Mouse (Mus musculus) frontal cortex, postnatal 14 days (tissue): Measurements from ENCODE around the gene Map3k10.

Experiments used
- DNase-seq, 2 experiments: peaks; one replicate each; pipeline ENCODE4 v3.0.0; 2022; ENCODE audit warnings: low spot score in 2 of 2

The Map3k10 gene

DNA sequence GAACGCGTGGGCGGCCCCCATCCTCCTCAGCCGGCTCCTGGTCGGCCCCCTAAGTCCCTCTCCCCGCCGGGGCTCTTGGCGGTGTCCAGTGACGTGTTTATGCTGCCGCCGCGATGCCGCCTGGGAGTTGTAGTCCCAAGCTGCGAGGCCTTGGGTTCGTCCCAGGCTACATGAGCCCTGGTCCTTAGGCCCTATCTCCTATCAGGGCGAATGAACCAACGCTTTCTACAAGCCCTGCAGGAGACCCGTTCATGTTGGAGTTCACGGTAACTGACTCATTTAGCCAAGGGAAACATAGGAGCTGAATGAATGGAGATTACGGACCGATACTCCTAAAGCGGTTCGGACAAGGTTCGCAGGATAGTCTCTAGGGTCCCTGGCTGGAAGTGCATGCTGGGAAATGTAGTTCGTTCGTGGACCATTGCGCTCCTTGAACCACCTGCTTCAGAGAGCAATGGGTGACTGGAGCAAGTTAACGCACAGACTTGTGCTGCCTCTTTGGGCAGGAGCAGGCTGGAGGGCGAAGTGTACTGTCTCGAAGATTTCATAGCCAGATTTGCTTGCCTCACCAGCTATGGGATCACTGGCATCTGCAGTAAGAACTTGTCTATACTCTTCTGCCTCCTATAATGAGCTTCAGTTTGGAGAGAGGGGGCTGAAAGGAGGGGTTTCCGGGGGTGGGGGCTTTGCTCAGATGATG is at the start of gene Map3k10:
TSS of gene Map3k10 (minus strand) at position 77 of the 700 bp plus-strand sequence.
- DNase-seq = peak; percentile 91

GRCm38 (mm10) chr7:27721951-27722350 is 47.6 kb upstream of the Map3k10 start:
- no peak for DNase-seq

- DNase-seq = no peak
Measured at GRCm38 (mm10) chr7:27710402-27710801, 36.0 kb upstream of the Map3k10 start.

- DNase-seq = no peak
Measured at GRCm38 (mm10) chr7:27696711-27697110, 22.3 kb upstream of the Map3k10 start.

DNA sequence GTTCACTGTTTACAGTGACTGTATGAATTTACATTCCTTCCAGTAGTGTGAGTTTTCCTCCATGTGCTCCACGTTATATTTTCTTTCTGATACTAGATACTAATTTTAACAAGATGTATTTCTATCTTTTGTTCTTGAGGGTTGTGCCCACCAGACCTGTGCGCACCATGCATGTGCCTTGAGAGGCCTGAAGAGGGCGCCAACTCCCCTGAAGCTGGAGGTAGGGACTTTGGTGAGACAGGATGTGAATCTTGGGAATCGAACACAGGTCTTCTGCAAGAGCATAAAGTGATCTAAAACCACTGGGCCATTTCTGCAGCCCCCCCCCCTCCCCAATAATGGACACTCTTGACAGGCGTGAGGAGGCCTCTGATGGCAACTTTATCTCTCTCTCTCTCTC is 16.7 kb upstream of the Map3k10 start:
- no peak for DNase-seq

GRCm38 (mm10) chr7:27688815-27689612 is 14.6 kb upstream of the Map3k10 start, which contains the start of gene Zfp607b:
Zfp607b (plus strand) TSS chr7:27689340.
- peak; percentile 84 to 94 for DNase-seq

- no peak for DNase-seq
Measured at GRCm38 (mm10) chr7:27688246-27688788, 13.9 kb upstream of the Map3k10 start.

DNA sequence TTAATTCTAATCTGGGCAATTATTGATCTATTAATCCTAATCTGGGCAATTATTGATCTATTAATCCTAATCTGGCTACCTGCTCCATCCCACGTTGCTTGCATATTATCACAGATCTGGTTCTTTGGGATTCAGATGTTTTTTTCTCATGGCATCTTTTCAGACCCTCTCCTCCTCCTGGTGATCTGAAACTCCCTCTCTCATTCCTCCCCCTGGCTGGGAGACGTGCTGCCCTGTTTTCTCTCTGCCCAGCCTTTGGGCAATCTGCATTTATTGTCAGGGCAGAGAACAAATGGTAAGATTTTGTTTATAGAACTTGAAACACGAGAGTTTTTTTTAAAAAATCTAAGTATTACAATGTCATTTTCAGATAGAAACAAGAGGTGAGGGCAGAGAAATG is 13.4 kb upstream of the Map3k10 start:
- no peak for DNase-seq

GRCm38 (mm10) chr7:27687043-27687442 is 12.6 kb upstream of the Map3k10 start:
- DNase-seq = no peak

DNA sequence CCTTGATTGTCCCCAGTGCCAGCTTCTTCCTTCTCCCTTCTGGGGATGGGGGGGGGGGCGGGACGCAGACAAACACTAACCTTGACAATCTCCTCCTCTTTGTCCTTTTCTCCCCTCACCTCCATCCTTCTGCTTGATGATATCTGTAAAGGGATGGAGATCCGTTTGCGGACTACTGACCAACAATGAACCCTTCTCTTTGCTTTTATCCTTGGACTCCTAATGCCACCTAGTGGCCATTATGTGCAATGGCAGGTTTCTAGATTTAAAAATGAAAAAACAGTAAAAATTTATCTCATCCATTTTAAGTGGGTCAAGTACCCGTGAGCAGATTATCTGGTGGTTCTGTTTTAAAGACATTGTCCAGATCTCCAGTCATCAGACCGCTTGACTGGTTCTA is 11.3 kb upstream of the Map3k10 start:
- DNase-seq = no peak

DNA sequence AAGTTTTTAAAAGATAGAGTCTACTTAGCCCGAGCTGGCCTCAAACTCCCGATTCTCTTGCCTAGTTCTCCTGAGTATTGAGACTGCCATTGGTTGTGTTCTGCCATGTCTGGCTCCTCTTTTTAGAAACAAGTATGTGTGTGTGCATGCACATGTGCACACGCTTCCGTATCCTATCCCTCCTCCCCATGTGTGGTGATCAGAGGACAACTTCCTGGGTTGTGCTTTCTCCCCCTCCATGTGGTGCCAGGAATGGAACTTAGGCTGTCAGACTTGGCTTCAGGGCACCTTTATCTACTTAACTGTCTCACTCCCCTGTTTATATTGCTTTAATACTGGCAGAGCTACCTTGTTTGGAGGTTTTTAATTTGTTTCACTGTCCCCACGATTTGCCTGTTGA is 10.8 kb upstream of the Map3k10 start:
- DNase-seq = no peak

DNA sequence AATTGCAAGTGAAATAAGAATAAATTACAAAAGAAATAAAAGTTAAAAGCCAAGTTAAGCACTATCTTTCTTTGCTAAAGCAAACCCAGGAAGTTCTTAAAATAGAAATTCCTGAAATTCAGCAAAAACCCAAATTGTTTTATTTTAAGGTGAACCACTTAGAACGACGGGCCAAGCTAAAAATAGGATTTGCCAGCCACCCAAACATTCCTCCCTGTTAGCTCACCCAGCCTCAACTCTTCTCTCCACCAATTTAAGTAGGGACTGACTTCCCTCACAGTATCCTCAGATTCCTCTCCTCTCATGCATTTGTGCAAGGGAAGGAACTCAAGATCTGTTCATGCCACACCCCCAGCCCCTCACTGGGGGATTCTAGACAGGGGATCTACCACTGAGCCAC is 8.8 kb upstream of the Map3k10 start:
- DNase-seq = no peak

DNA sequence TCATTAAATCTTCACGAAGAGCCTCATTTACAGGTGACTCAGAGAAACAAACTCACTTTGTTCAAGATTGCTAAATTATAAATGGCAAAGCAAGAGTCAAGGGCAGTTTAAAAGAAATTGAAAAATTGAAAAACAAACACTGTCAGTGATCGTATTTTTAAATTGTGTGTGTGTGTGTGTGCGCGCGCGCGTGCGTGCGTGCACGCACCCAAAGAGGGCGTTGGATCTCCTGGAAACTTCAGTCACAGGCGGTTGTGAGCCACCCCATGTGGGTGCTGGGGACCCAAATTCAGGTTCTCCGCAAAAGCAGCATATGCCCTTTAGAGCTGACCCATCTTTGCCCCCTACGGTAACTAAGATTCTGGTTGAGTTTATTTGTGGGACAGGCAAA is 819 bp upstream of the Map3k10 start:
- no peak for DNase-seq

GRCm38 (mm10) chr7:27674195-27674521 is 240 bp downstream of the Map3k10 start:
- no peak for DNase-seq

- DNase-seq = no peak
Measured at GRCm38 (mm10) chr7:27673575-27674131, 745 bp downstream of the Map3k10 start.

DNA sequence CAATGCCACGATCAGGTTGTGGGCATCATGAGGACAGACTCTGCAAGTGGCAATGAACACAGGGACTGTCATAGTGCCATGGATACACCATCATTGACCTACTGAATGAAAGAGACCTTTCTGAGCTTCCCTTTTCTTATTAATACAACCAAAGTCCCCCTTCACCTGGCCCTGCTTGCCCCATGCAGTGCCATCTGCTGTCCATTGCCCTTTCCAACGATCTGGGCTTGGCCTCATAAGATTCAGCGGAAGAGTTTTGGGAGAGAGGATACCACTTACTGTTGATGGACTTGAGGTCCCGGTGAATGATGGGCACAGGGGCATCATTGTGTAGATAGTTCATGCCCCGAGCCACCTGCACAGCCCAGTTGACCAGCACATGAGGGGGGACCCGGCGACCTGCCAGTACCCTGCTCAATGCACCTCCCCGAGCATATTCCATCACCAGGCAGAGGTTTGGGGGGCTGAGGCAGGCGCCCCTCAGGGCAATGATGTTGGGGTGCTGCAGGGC is 1.3 kb downstream of the Map3k10 start:
- no peak for DNase-seq

DNA sequence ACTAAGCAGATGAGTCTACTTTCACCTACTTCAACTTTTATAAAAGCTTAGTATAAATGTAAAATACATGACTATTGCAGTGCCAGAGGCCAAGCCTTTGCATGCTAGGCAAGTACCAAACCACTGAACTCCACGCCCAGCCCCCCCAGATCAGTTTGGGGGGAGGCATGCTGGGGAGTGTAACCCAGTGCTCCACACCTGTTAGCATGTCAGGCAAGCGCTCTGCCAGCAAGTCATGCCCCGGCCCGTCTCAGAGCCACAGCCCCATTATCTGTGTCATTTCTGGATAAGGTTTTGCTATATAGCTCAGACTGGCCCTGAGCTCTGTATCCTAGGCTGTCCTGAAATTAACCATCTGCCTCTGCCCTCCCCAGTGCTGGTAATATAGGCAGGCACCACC is 12.4 kb downstream of the Map3k10 start:
- DNase-seq = no peak

DNA sequence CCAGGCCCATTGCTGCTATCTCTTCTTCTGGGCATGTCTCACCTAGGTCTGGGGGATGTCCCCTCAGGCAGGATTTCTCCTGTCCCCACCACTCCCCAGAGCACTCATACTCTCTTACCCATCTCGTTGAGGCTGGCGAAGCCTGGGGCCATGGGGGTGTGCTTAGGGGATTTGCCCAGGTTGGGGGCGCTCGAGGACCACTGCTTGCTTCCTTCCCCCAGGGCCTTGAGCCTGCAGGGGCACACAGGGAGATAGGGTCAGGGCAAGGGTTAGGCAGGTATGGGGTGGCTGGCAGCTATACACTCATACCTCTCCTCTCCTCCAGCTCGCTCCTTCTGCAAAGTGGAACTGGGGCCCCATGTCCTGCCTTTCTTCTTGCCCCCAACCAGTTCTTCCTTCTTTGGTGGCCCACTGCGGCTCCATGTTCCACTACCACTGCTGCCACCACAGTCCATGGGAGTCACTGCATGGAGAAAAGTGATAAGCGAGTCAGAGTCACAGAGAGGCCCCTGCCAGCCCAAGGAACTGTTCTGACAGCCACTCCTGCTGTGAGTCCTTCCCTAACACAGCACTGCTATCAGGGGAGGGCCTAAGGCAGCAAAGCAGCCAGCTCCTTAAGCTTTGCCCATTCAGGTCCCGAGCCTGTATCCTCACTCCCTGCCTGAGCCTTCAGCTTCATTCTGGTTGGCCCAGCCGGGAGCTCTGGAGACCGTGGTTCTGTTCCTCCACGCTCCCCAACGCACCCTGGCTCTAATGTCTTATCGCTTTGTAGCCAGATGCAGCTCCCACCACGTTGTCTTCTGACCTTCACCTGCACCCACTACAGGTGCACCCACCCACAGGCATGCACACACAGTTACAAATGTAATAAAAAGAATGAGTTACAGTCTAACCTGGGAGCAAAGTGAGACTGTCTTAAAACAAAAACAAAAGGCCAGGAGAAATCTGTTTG is 15.4 kb downstream of the Map3k10 start:
- peak in 1 of 2 experiments; percentile 33 for DNase-seq

GRCm38 (mm10) chr7:27657824-27658395 is 16.5 kb downstream of the Map3k10 start:
- DNase-seq = no peak

DNA sequence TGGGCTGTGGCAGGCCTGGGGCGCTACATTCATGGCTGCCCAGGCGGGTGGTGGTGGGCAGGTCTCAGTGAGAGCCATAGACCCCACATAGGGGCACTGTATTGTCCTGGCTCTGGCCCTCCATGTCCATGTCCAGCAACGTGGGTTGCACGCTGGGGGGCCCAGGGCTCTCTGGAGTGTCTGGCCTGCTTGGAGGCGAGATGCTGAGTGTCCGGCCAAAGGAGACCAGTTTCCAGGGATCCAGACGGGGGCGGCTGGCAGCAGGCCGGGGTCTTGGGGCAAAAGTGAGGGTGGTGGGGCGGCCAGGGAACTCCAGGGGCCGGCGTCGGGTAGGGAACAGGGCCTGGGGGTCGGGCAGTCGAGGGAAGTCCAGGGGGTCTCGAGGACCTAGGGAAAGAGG is 17.8 kb downstream of the Map3k10 start:
- no peak for DNase-seq

- DNase-seq = peak; percentile 40 to 55
Measured at GRCm38 (mm10) chr7:27655545-27655944, 18.9 kb downstream of the Map3k10 start.
